Mouse (Mus musculus) cerebellum, adult (tissue): ENCODE results near the gene Galnt2.

Experiments
- ATAC-seq: cut with Nextera tagmentation; 2 replicates; pipeline ENCODE4 v1.9.2; 2017; ENCODE audit warnings: mild to moderate bottlenecking, moderate library complexity, mixed read lengths; ENCODE audit not compliant: insufficient number of reproducible peaks, low FRiP score, low TSS enrichment

The Galnt2 gene

DNA sequence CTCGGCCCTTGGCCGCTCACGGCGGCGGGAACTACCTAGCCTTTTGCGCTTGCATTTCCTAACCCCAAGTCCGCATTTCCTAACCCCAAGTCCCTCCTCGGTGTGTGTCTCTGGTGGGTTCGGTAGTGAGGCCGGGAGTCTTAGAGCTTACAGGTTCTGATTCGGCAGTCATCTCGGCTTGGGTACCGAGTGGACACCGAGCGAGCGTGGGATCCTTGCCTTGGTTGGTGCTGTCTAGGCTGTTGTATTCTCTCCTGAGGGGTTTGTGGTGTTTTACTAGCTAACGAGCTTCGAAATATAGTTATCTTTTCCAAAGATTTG is 1.0 kb downstream of the Galnt2 start:
- no peak for ATAC-seq

DNA sequence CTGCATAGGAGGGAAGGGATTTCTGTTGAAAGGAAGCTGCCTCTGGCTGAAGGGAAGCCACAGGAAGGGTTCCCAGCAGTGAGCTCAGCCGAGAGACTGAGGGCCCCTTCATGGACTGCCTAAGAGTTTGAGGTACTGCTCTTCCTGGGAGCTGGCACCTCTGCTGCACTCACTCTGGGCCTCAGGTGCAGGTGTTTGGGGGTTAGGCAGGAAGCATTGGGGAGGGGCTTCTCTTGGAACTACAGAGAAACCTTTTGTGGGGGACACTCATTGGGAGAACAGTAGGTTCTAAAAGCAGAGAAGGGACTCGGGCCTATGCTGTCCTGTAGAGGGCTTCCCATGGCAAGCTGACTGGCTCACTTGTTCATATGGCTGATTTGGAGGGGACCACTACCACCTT is 3.3 kb downstream of the Galnt2 start:
- ATAC-seq, result no peak

DNA sequence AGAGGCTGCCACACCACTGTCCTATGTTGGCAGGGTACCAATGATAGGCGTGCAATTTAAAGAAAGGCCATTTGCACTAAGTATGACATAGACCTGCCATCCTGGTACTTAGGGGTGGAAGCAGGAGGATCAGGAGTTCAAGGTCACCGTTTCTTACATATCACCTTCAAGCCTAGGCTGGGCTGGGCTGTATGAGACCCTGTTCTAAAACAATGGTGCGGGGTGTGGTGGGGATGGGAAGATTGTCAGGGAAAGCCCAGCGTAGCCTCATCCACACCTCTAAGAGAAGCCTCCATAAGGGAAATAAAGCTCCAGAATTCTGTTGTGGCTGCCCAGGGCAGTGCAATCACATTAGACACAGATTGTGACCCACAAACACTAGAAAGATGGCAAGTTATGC is 4.3 kb downstream of the Galnt2 start:
- no peak for ATAC-seq

GRCm38 (mm10) chr8:124239350-124239749 is 8.2 kb downstream of the Galnt2 start:
- no peak for ATAC-seq

DNA sequence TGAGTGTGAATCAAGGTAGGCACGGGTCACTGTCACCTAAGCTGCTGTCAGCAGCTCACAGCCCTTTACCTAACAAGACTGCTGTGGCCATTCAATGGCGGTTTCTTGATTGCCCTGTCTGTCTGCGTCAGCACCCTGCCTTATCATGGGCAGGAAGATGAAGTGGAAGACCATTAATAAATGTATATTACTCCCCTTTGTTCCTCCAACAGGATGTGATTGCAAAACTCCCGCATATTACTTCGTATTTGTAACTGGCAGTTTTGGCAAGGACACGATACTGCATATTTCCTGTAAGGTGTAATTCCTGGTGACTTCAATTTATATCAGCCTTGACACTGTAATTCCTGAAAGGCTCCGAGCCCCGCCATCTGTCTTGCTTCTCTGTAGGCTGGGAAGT is 9.7 kb downstream of the Galnt2 start:
- ATAC-seq, result no peak

GRCm38 (mm10) chr8:124242208-124242607 is 11.0 kb downstream of the Galnt2 start:
- ATAC-seq, result no peak

- no peak for ATAC-seq
Observed at GRCm38 (mm10) chr8:124242913-124243312, 11.7 kb downstream of the Galnt2 start.

- ATAC-seq, result no peak
Observed at GRCm38 (mm10) chr8:124247581-124247980, 16.4 kb downstream of the Galnt2 start.

DNA sequence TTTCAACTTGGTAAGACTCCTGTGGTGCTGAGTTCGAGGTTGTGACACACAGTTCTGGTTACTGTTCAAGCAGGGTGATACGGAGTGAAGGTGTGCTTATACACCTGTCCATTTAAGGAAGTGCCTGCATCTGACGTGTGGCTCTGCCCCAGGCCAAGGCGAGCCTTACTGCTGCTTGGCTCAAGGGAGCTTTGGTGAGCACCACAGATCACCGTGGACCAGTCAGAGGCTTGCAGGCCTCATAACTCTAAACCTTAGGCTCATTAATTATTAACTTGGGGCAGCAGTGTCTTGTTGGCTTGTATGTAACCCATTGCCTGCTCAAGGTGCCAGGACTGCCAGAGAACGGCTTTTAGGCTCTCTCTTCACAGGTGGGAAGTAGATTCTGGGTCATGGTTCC is 17.5 kb downstream of the Galnt2 start:
- no peak for ATAC-seq

DNA sequence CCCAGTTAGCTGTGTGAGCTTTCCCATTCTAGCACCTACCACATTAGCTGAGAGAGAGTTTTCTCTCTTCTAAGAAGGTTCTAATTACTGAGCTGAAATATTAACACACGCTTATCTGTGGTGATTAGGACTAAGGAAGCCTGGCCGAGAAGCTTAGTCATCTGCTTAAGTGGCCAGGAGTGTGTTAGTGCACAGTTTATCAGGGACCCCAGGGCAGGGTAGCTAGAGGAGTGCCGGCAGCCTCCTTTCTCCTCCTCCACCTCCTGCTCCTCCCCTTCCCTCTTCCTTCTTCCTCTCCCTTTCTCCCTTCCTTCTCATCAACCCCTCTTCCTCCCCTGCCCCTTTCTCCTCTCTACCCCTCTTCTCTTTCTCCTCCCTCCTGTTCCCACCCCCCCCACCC is 19.1 kb downstream of the Galnt2 start:
- no peak for ATAC-seq

GRCm38 (mm10) chr8:124250785-124251184 is 19.6 kb downstream of the Galnt2 start:
- no peak for ATAC-seq

- ATAC-seq, result no peak
Observed at GRCm38 (mm10) chr8:124252533-124252950, 21.4 kb downstream of the Galnt2 start.

DNA sequence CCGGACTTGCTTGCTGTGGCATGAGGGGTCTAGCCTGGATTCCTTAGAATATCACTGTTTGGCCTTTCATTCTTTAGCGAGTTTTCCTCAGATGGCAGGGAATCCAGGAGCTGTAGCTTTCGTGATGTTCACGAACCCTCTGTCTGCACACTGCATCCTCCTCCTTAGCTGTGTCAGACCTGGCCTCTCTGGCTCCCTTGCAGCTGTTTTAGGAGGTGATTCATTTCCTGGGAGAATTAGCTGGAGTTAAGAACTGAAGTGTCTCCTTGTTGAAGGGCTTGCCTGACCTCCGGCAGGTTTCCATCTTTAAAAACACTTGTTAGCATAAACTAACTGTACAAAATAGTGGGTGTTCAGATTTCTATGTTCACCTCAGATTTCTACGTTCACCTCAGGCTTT is 22.7 kb downstream of the Galnt2 start:
- ATAC-seq, result no peak

DNA sequence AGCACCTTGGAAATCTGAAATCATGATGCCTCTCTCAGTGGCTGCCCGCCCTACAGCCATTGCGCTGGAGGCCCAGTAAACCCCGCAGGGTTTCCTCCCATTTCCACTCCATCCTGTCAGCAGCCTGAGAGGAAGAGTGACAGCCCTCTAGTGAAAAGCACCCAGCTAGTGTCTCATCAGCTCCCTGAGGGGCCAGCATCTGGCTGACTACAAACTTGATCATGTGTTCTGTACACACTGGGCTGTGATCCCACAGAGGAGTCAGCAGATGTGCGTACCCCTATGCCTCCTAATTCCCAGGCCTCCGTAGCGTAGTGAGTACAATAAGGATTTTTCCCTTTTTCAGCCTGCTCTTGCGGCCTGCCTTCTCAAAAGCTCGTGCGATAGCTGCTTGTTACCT is 25.6 kb downstream of the Galnt2 start:
- no peak for ATAC-seq

GRCm38 (mm10) chr8:124257363-124257762 is 26.2 kb downstream of the Galnt2 start:
- peak; percentile 28; the same call in 1 of the 2 replicates for ATAC-seq

DNA sequence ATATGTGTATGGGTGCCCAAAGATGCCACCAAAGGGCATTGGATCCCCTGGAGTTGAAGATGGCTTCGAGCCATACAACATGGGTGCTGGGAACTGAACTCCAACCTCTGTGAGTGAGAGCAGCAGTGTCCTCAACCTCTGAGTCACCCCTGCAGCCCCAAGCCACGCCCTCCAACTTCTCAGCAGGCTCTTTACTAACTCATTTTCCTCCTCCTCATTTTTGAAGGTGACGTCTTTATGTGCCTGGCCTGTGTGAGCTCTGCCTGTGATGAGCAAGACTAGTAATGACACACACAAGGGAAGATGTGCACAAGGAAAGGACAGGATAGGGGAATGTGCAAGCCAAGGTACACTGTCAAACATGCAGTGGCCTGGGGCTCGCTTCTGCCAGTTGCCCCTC is 28.0 kb downstream of the Galnt2 start:
- ATAC-seq, result no peak

- no peak for ATAC-seq
Observed at GRCm38 (mm10) chr8:124259925-124260324, 28.7 kb downstream of the Galnt2 start.

GRCm38 (mm10) chr8:124260371-124260770 is 29.2 kb downstream of the Galnt2 start:
- ATAC-seq, result no peak

DNA sequence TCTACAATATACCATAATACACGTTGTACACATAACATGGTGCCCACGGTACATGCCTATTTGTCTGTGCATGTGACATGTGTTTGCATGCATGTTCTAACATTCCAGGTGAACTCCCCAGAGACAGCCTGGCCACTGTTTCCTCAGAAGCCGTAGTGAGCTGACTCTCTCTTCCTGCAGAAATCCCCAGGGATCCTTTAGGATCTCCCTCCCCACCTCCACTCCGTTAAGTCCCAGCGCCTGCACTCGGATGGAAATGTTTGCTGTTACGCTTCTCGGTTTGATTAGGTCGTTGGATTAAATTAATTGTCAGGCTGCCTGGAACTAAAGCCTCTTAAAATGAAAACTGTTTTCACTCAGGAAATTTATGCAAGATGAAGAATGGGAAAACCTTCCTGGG is 31.9 kb downstream of the Galnt2 start:
- no peak for ATAC-seq

GRCm38 (mm10) chr8:124264032-124264431 is 32.8 kb downstream of the Galnt2 start:
- no peak for ATAC-seq

GRCm38 (mm10) chr8:124264671-124265070 is 33.5 kb downstream of the Galnt2 start:
- no peak for ATAC-seq

- ATAC-seq, result no peak
Observed at GRCm38 (mm10) chr8:124265130-124265529, 33.9 kb downstream of the Galnt2 start.

DNA sequence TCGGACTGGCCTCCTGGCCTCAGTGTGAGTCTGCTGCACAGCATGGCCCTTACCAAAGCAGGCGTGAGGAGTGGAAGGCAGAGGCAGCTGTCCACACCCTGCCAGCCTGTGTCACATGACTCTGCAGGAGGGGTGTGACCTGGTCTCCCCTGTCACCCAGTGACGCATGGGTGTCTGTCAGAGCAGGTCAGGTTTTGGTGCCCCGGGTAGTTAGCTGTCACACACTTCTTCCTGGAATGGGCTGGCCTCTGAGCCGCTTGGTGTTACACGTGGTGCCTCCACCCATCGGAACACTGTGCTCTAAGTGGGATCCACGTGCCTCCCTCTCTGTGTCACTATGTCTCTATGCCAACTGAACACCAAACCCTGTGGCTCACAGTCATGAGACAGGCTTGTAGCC is 34.6 kb downstream of the Galnt2 start:
- no peak for ATAC-seq
